Mouse (Mus musculus) spleen, adult 2 months (tissue): ENCODE results near the gene Ankrd39. TPM values are rescaled to one million over a fixed set of nuclear protein-coding genes. Genes with fewer than 3 reads are reported as not detected.
A peak's percentile ranks its signal among the peaks of the same experiment; 100 is the strongest.

ENCODE experiments used
- DNase-seq, 2 experiments: peaks; one replicate each; pipeline versions ENCODE4 v3.0.0 to v3.0.0-alpha.2; 2012 to 2021; ENCODE audit warnings: low spot score in 2 of 2, low read depth in 1 of 2
- H3K27ac ChIP-seq: fragments of 200-500 bp; 2 replicates; pipeline ENCODE4 v1.5.1; 2012; ENCODE audit warnings: low read length, inconsistent platforms; ENCODE audit not compliant: insufficient read depth
- H3K27me3 ChIP-seq: fragments of 200-500 bp; 2 replicates; pipeline ENCODE4 v1.6.1; 2012; ENCODE audit warnings: mild to moderate bottlenecking, moderate library complexity, low read length, inconsistent platforms; ENCODE audit not compliant: control insufficient read depth, insufficient read depth
- H3K36me3 ChIP-seq: fragments of 200-500 bp; 2 replicates; pipeline ENCODE4 v1.6.1; 2012; ENCODE audit warnings: mild to moderate bottlenecking, low read length, inconsistent platforms; ENCODE audit not compliant: control insufficient read depth, insufficient read depth
- H3K4me1 ChIP-seq: fragments of 200-500 bp; 2 replicates; pipeline ENCODE4 v1.6.1; 2011; ENCODE audit warnings: inconsistent platforms; ENCODE audit not compliant: control insufficient read depth, insufficient read depth, insufficient read length
- H3K4me3 ChIP-seq: fragments of 200-500 bp; 2 replicates; pipeline ENCODE4 v1.5.1; 2011; ENCODE audit warnings: mild to moderate bottlenecking, inconsistent platforms; ENCODE audit not compliant: insufficient read depth, insufficient read length; ENCODE audit errors: extremely low read depth
- CTCF ChIP-seq: fragments of 200-500 bp; IDR thresholded peaks from 2 replicates; pipeline ENCODE4 v1.5.1; 2011; ENCODE audit warnings: mild to moderate bottlenecking, inconsistent platforms; ENCODE audit not compliant: insufficient read depth, insufficient read length, insufficient replicate concordance; ENCODE audit errors: extremely low read depth
- POLR2A ChIP-seq: fragments of 200-500 bp; IDR thresholded peaks from 2 replicates; pipeline ENCODE4 v1.6.1; 2011; ENCODE audit warnings: low read depth, low read length, inconsistent platforms
- WGBS: fragments of 180-500 bp; shearing (Covaris S2); methylation state at CpG from one replicate; pipeline ENCODE4 v1.1.7; 2018; 5-methylcytosine and 5-hydroxymethylcytosine counted together
- polyA plus RNA-seq: library from polyadenylated mRNA; depleted of rRNA; stranded (reverse); fragments of >200 nt; gene quantifications from 2 replicates; pipeline ENCODE4 v1.2.3, GENCODE M21; 2012

The Ankrd39 gene
- polyA plus RNA-seq, 1 experiment, result 22.2 TPM

GRCm38 (mm10) chr1:36524058-36524457, 23.2 kb downstream of the Ankrd39 start:
- DNase-seq, result no peak
- no peak overlapping the region for H3K27ac ChIP-seq
- no peak overlapping the region for H3K4me3 ChIP-seq
- 96% methylated on average over 5 of the region's 5 CpGs for WGBS
- TF ChIP-seq CTCF (no peak), POLR2A (no peak)
- H3K27me3 ChIP-seq, result no peaks in the 10 kb centered on the region
- H3K36me3 ChIP-seq, result peaks cover 42% of the 10 kb centered on the region
- H3K4me1 ChIP-seq, result no peaks in the 10 kb centered on the region

- TF ChIP-seq CTCF, result no peak
- no peak for TF ChIP-seq POLR2A
- WGBS, result 90% methylated on average over 9 of the region's 9 CpGs
- H3K4me1 ChIP-seq, result no peaks in the 10 kb centered on the region
Measured at GRCm38 (mm10) chr1:36523332-36524013, 23.8 kb downstream of the Ankrd39 start.

GRCm38 (mm10) chr1:36522210-36522609, 25.0 kb downstream of the Ankrd39 start:
- no peak overlapping the region for H3K4me3 ChIP-seq
- WGBS, result 96% methylated on average over 7 of the region's 7 CpGs
- H3K4me1 ChIP-seq, result no peaks in the 10 kb centered on the region
- H3K27me3 ChIP-seq, result no peaks in the 10 kb centered on the region
- TF ChIP-seq CTCF, result no peak
- no peak for TF ChIP-seq POLR2A
- DNase-seq, result no peak
- peaks cover 45% of the 10 kb centered on the region for H3K36me3 ChIP-seq
- no peak overlapping the region for H3K27ac ChIP-seq

More at GRCm38 (mm10) chr1:36523332-36524013, 23.8 kb downstream of the Ankrd39 start:
- Histone ChIP-seq H3K27ac (no peak overlapping the region), H3K4me3 (no peak overlapping the region), H3K27me3 (no peaks in the 10 kb centered on the region), H3K36me3 (peaks cover 45% of the 10 kb centered on the region)
- DNase-seq, result no peak

- TF ChIP-seq POLR2A (no peak), CTCF (no peak)
- Histone ChIP-seq H3K27me3 (no peaks in the 10 kb centered on the region), H3K4me1 (no peaks in the 10 kb centered on the region), H3K4me3 (no peak overlapping the region), H3K36me3 (peaks cover 35% of the 10 kb centered on the region), H3K27ac (no peak overlapping the region)
- no peak for DNase-seq
- 83% methylated on average over 11 of the region's 11 CpGs for WGBS
Measured at GRCm38 (mm10) chr1:36519626-36520025, 27.6 kb downstream of the Ankrd39 start.

- Histone ChIP-seq H3K4me1 (no peaks in the 10 kb centered on the region), H3K4me3 (no peak overlapping the region), H3K36me3 (peaks cover 30% of the 10 kb centered on the region), H3K27ac (no peak overlapping the region), H3K27me3 (no peaks in the 10 kb centered on the region)
- no peak for DNase-seq
- TF ChIP-seq CTCF, result no peak
- TF ChIP-seq POLR2A, result no peak
- 93% methylated on average over 3 of the region's 3 CpGs for WGBS
Measured at GRCm38 (mm10) chr1:36518259-36518658, 29.0 kb downstream of the Ankrd39 start.

GRCm38 (mm10) chr1:36513718-36514117, 33.5 kb downstream of the Ankrd39 start:
- WGBS, result 91% methylated on average over 2 of the region's 2 CpGs
- Histone ChIP-seq H3K27me3 (no peaks in the 10 kb centered on the region), H3K36me3 (peaks cover 1% of the 10 kb centered on the region; the same call in 1 of the 2 replicates), H3K27ac (no peak overlapping the region), H3K4me1 (peaks cover 6% of the 10 kb centered on the region), H3K4me3 (no peak overlapping the region)
- TF ChIP-seq POLR2A (no peak), CTCF (no peak)
- no peak for DNase-seq

GRCm38 (mm10) chr1:36513310-36513709, 33.9 kb downstream of the Ankrd39 start:
- H3K27me3 ChIP-seq, result no peaks in the 10 kb centered on the region
- 45% methylated on average over 1 of the region's 1 CpGs for WGBS
- DNase-seq, result no peak
- no peaks in the 10 kb centered on the region for H3K36me3 ChIP-seq
- no peak overlapping the region for H3K27ac ChIP-seq
- TF ChIP-seq POLR2A, result no peak
- TF ChIP-seq CTCF, result no peak
- H3K4me1 ChIP-seq, result peaks cover 6% of the 10 kb centered on the region
- 0 out of 2 replicates have a peak overlapping the region, but pooled peaks have one; percentile 89 for H3K4me3 ChIP-seq
